In the genomic region with DNA sequence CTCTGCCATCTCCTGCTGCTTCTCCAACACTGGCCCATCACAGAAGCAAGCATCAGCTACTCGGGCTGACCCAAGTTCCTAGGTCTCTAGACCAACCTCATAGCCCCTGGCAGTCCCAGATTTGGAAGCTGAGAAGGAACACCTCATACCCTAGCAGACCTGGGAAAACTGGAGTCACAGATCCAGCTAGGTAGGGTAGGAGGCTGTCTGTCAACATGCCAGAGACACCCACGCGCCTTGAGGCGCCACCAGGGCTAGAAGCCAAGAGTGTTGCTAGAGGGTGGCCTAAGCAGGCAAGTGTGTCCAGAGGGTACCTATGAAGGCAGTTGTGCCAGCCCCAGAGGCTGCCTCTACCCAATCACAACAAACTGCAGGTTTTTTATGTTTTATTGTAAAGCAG, we compare ENCODE assay signal across 16 mouse cellular contexts. TPM values are rescaled to one million over a fixed set of nuclear protein-coding genes. Genes with fewer than 3 reads are reported as not detected.
DNase-seq lines count a peak whose midpoint lies in the region; ATAC-seq and TF ChIP-seq lines count a peak whose summit lies in the region.
"Had no signal": no experiment of that assay in that cellular context is flagged by ENCODE, and none has a peak within 500 bp of the region (broad histone marks: within the 10 kb centered on the region; RNA-seq: fewer than 3 reads in every experiment).

No protein-coding gene starts in this region.

- H3K27ac ChIP-seq in kidney, postnatal 0 days, result peak overlapping the region; percentile 13; the same call in 1 of the 2 replicates
- no peak overlapping the region for H3K27ac ChIP-seq in forebrain, embryonic 14.5 days (ENCODE audit: low read depth, low read length)
- H3K27ac ChIP-seq: intestine, embryonic 15.5 days; liver, embryonic 12.5 days; neural tube, embryonic 13.5 days had no signal

- H3K36me3 ChIP-seq in kidney, postnatal 0 days (ENCODE audit: insufficient read depth, low read length), result peaks cover 60% of the 10 kb centered on the region
- peaks cover 99% of the 10 kb centered on the region for H3K36me3 ChIP-seq in forebrain, embryonic 14.5 days (ENCODE audit: control insufficient read depth, insufficient read depth, low read length)

- H3K9me3 ChIP-seq in kidney, postnatal 0 days (replicated peaks; ENCODE audit: low read length), result no peaks in the 10 kb centered on the region
- no peaks in the 10 kb centered on the region for H3K9me3 ChIP-seq in forebrain, embryonic 14.5 days (replicated peaks; ENCODE audit: control insufficient read depth, low read length)
- H3K9me3 ChIP-seq: intestine, embryonic 15.5 days; liver, embryonic 12.5 days; megakaryocyte, embryonic 14.5 days; neural tube, embryonic 13.5 days had no signal

- H3K4me1 ChIP-seq in kidney, postnatal 0 days (replicated peaks; ENCODE audit: insufficient read depth, low read length), result no peaks in the 10 kb centered on the region
- H3K4me1 ChIP-seq in forebrain, embryonic 14.5 days (ENCODE audit: control insufficient read depth, insufficient read depth, low read length), result no peaks in the 10 kb centered on the region
- H3K4me1 ChIP-seq: intestine, embryonic 15.5 days; liver, embryonic 12.5 days; neural tube, embryonic 13.5 days had no signal

- no peak for ATAC-seq in kidney, postnatal 0 days (replicated peaks; ENCODE audit: low FRiP score, low read depth)
- ATAC-seq in forebrain, embryonic 14.5 days, result no peak
- ATAC-seq: intestine, embryonic 15.5 days; liver, embryonic 12.5 days; lung, postnatal 0 days had no signal

- peak; percentile 45 for DNase-seq in kidney, adult 11 months
- DNase-seq in kidney, adult 18-20 months, result no peak
- peak; percentile 80 for DNase-seq in urinary bladder, postnatal 14 days (ENCODE audit: low spot score)
- DNase-seq in urinary bladder, postnatal 25 days (ENCODE audit: low spot score), result no peak
- no peak for DNase-seq in kidney, postnatal 0 days (ENCODE audit: low spot score)
- DNase-seq in forebrain, embryonic 14.5 days (ENCODE audit: low spot score), result no peak
- no peak for DNase-seq in thymus, postnatal 4 days
- no peak for DNase-seq in thymus, postnatal 10 days (ENCODE audit: low spot score in 2 of 2)
- DNase-seq: adrenal gland, adult 2 months; thymus, postnatal 14 days had no signal

- no peaks in the 10 kb centered on the region for H3K27me3 ChIP-seq in kidney, postnatal 0 days (ENCODE audit: insufficient read depth, low read length)
- no peaks in the 10 kb centered on the region for H3K27me3 ChIP-seq in forebrain, embryonic 14.5 days (replicated peaks; ENCODE audit: control insufficient read depth, insufficient read depth, low read length)
- H3K27me3 ChIP-seq: intestine, embryonic 15.5 days; liver, embryonic 12.5 days; megakaryocyte, embryonic 14.5 days; neural tube, embryonic 13.5 days had no signal

- no peak overlapping the region for H3K4me3 ChIP-seq in kidney, postnatal 0 days (replicated peaks; ENCODE audit: low read depth, low read length)
- no peak overlapping the region for H3K4me3 ChIP-seq in forebrain, embryonic 14.5 days (ENCODE audit: low read depth, low read length)
- H3K4me3 ChIP-seq: intestine, embryonic 15.5 days; liver, embryonic 12.5 days; megakaryocyte, embryonic 14.5 days; neural tube, embryonic 13.5 days had no signal

- no peak for TF ChIP-seq CTCF in kidney, postnatal 0 days (IDR thresholded peaks at IDR 0.05; ENCODE audit: low read depth)

- H3K9ac ChIP-seq in kidney, postnatal 0 days (ENCODE audit: low read depth, low read length), result no peak overlapping the region
- H3K9ac ChIP-seq in forebrain, embryonic 14.5 days (ENCODE audit: low read length), result no peak overlapping the region
- H3K9ac ChIP-seq: intestine, embryonic 15.5 days; liver, embryonic 12.5 days; neural tube, embryonic 13.5 days had no signal

- 76% methylated on average over 4 of the region's 4 CpGs for WGBS in kidney, postnatal 0 days
- 89% methylated on average over 4 of the region's 4 CpGs for WGBS in forebrain, embryonic 14.5 days

- H3K4me2 ChIP-seq in kidney, postnatal 0 days (ENCODE audit: low read length), result no peak overlapping the region
- H3K4me2 ChIP-seq in forebrain, embryonic 14.5 days (ENCODE audit: low read length), result no peak overlapping the region
- H3K4me2 ChIP-seq: heart, embryonic 11.5 days; intestine, embryonic 15.5 days; liver, embryonic 12.5 days; neural tube, embryonic 13.5 days had no signal

RNA-seq across cellular contexts. Expression of a gene that starts 0.5 kb away (rescaled TPM):
- 3.8 and 4.1 TPM in 2 replicates for polyA plus RNA-seq in kidney, postnatal 0 days (2015; fragmentation: Nextera tagmentation; extraction: Ambion mirVana)
- 2.3 and 3.5 TPM in 2 replicates for polyA plus RNA-seq in forebrain, embryonic 14.5 days (2014; fragmentation: Nextera tagmentation; extraction: Ambion mirVana)

RNA-seq across cellular contexts. Expression of a gene that starts 17.0 kb away (rescaled TPM):
- 109 and 136 TPM in 2 replicates for polyA plus RNA-seq in kidney, postnatal 0 days (2015; fragmentation: Nextera tagmentation; extraction: Ambion mirVana)
- 31.5 and 31.8 TPM in 2 replicates for polyA plus RNA-seq in forebrain, embryonic 14.5 days (2014; fragmentation: Nextera tagmentation; extraction: Ambion mirVana)

RNA-seq across cellular contexts. Expression of a gene that starts 26.7 kb away (rescaled TPM):
- polyA plus RNA-seq in kidney, postnatal 0 days (2015; fragmentation: Nextera tagmentation; extraction: Ambion mirVana), result 9.8 and 12.0 TPM in 2 replicates
- 8.3 and 16.9 TPM in 2 replicates for polyA plus RNA-seq in forebrain, embryonic 14.5 days (2014; fragmentation: Nextera tagmentation; extraction: Ambion mirVana)

RNA-seq across cellular contexts. Expression of a gene that starts 26.8 kb away (rescaled TPM):
- 61.7 and 64.0 TPM in 2 replicates for polyA plus RNA-seq in kidney, postnatal 0 days (2015; fragmentation: Nextera tagmentation; extraction: Ambion mirVana)
- polyA plus RNA-seq in forebrain, embryonic 14.5 days (2014; fragmentation: Nextera tagmentation; extraction: Ambion mirVana), result 54.7 and 56.5 TPM in 2 replicates

RNA-seq across cellular contexts. Expression of a gene that starts 29.0 kb away (rescaled TPM):
- polyA plus RNA-seq in kidney, postnatal 0 days (2015; fragmentation: Nextera tagmentation; extraction: Ambion mirVana), result 191 and 203 TPM in 2 replicates
- 304 and 325 TPM in 2 replicates for polyA plus RNA-seq in forebrain, embryonic 14.5 days (2014; fragmentation: Nextera tagmentation; extraction: Ambion mirVana)

Comparison
In these comparisons a context has a peak if more than half of its experiments do, and no peak if none do; other contexts are left out.
1. DNase-seq: peak in kidney, adult 11 months (single experiment) and urinary bladder, postnatal 14 days (single experiment); none in kidney, adult 18-20 months (single experiment), urinary bladder, postnatal 25 days (single experiment), kidney, postnatal 0 days (single experiment), forebrain, embryonic 14.5 days (single experiment), thymus, postnatal 4 days (single experiment) and thymus, postnatal 10 days (0 of 2).